Mouse (Mus musculus) Patski (cell line): ENCODE data around the gene Emc10. TPM values are rescaled to one million over a fixed set of nuclear protein-coding genes. Genes with fewer than 3 reads are reported as not detected.

Source experiments
- ATAC-seq: fragments of 100-300 bp; one replicate; pipeline ENCODE4 v1.8.0; 2021
- CTCF ChIA-PET: fragments of 350-600 bp; sonication (Branson Sonifier 250); formaldehyde crosslinking; loops from one replicate; lab custom pipeline; 2022; ENCODE audit warnings: inconsistent platforms; lab: Charles Lee
- POLR2A ChIA-PET: fragments of 350-600 bp; sonication (Branson Sonifier 250); formaldehyde crosslinking; loops from one replicate; lab custom pipeline; 2022; ENCODE audit warnings: antibody characterized with exemption, inconsistent platforms; lab: Charles Lee
- DNase-seq: peaks from one replicate; pipeline ENCODE4 v3.0.0-alpha.2; 2011; ENCODE audit warnings: low read depth, low spot score
- H3K27me3 ChIP-seq: fragments of 371-371 bp; one replicate; pipeline ENCODE4 v1.5.1; 2021
- CTCF ChIP-seq: fragments of 100-300 bp; IDR thresholded peaks from one replicate; pipeline ENCODE4 v1.5.1; 2021
- in situ Hi-C: fragments of 300-500 bp; cut with MboI; formaldehyde crosslinking; loops from 3 replicates; pipeline ENCODE4 v1.11.1; 2018; ENCODE audit warnings: low pct_unique_long_range_greater_than_20kb, mixed read lengths
- polyA plus RNA-seq: library from polyadenylated mRNA; unstranded; gene quantifications from one replicate; pipeline ENCODE4 v1.2.3, GENCODE M21; 2021

The Emc10 gene
- 249 TPM for polyA plus RNA-seq

DNA sequence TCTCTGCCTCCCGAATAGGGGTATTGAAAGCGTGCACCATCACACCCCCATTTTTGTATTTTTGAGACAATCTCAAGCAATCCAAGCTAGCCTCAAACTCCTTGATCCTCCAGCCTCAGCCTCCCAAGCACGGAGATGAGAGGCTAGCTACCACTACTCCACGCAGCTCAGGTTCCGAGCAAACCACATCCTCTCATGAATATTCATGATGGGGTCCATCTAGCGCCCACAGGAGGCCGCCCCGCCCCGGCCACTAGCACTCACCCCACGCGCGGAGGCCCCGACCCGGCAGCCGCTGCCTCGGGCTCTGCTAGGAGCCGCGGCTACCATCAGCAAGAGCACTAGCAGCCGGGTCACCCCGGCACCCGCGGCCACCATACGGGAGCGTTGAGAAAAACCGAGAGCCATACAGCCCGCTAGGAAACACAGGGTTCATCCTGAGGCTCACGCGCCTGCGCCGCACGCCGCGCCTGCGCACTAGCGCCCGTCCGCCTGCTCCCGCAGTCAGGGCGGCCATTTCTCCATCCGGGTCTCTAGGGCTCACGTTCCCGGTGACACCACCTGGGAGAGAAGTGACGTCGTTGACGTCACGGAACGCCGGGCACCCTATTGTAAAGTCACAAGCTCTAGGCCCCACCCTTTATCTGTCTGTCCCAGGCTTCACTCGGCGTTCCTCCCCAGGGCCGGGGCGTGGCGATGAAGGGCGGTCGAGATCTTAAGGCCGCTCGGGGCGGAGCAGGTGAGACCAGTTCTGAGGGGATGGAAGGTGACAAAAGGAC lies at the start of gene Emc10, which contains the start of gene Fam71e1:
TSS of gene Emc10 (minus strand) at position 538 of the 779 bp plus-strand sequence.
TSS of gene Fam71e1 (plus strand) at position 590 of the 779 bp plus-strand sequence.
- ChIA-PET CTCF (interaction anchor here (1.0 to 4.0 kb wide), 3 partner anchors 11 to 52 kb away, joined by 3 to 15 read pairs (median 7); partner anchors contain the start of gene Pold1), POLR2A (interaction anchor here (0.6 kb wide), 1 partner anchor 1523 kb away, joined by 3 read pairs; no protein-coding TSS in a partner anchor)
- peak; percentile 91 for ATAC-seq

DNA sequence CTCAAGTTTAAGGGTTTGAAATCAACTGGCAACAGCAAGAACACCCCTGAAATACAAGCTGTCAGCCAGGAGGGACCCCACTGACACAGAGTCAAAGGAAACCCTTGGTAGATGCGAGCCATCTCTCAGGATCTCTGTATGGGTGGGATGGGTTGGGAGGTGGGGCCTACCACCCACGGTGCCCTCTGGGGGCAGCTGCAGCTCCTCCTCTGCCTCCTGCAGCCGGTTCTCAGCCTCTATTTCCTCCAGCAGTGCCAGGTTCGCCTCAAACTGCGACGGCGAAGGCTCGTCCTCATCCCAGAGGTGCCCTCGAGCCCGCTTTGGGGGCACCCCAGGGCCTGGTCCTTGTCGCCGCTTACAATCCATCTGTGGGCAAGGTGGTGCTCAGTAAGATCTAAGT lies 46.7 kb upstream of the Emc10 start:
- no peak for TF ChIP-seq CTCF
- in situ Hi-C loops: no loop called here
- ChIA-PET CTCF (no interaction called here), POLR2A (interaction anchor here (1.0 kb wide), 1 partner anchor 56 kb away, joined by 3 read pairs; no protein-coding TSS in a partner anchor)
- no peak for DNase-seq
- ATAC-seq: no peak
- no peaks in the 10 kb centered on the region for H3K27me3 ChIP-seq

More for the DNA sequence above, at the start of gene Emc10, which contains the start of gene Fam71e1:
- peak; percentile 93 for DNase-seq
- in situ Hi-C loops: no loop called here
- no peaks in the 10 kb centered on the region for H3K27me3 ChIP-seq
- no peak for TF ChIP-seq CTCF

DNA sequence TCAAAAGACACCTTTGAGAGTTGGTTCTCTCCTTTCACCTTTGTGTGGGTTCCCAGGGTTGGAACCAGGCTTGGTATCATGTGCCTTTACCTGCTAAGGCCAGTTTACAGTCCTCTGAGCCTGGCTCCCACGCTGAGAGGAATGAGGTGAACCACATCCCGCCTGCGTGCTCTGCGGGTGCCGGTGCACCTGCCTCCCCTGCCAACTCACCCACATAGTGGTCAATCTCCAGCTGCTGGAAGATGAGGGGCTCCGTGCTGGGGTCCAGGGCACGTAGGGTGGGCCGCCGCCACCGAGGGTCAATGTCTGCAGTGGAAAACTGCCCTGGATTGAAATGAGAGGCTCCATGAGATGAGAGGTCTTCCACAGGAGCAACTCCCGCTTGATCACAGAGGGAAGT lies 46.2 kb upstream of the Emc10 start:
- ChIA-PET POLR2A (interaction anchor here (1.0 kb wide), 1 partner anchor 55 kb away, joined by 3 read pairs; no protein-coding TSS in a partner anchor), CTCF (no interaction called here)
- DNase-seq (no peak), ATAC-seq (no peak)
- no peaks in the 10 kb centered on the region for H3K27me3 ChIP-seq
- in situ Hi-C loops: no loop called here
- TF ChIP-seq CTCF: no peak

DNA sequence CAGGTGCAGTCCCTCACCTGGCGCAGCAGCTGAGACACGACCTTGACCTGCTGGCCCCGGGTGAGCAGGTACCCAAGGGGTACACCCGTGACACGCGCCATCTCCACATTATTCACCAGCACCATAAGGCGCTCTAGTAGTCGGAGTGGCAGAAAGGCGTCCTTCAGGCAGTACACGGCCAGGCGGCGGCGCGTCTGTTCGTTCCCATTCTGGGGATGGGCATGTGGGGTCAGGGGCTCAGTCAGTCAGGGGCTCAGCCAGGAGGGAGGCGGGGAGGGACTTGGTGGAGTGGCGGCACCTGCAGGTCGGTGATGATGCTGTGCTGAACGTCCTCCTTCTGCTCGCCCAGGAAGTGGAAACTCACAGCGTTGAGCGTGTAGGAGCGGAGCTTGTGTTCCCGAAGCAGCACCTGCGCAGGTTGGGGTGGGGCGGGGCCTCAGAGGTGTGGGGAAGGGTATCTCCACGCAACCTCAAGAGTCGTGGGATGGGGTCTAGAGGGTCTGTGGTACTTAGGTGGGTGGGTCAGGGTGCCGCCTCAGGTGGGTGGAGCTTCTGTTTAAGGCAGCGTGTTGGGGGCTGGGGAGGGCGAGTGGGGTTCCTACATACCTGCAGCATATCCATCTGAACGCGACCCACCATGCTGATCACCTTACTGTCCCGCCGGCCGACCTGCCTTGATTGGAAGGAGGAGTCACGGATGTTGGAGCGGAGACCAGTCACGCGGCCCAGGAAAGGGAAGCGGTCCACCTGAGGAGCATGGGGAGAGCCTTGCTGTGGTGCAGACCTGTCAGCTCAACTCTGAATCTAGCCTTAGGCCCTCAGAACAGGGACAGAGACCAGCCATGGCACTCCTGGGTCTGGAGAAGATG lies 42.7 kb upstream of the Emc10 start:
- DNase-seq (no peak), ATAC-seq (no peak)
- POLR2A ChIA-PET: no interaction called here
- in situ Hi-C loops: no loop called here
- TF ChIP-seq CTCF: no peak
- CTCF ChIA-PET: interaction anchor here (0.7 to 1.8 kb wide), 2 partner anchors 10 to 12 kb away, joined by 3 to 9 read pairs; no protein-coding TSS in a partner anchor
- H3K27me3 ChIP-seq: no peaks in the 10 kb centered on the region

DNA sequence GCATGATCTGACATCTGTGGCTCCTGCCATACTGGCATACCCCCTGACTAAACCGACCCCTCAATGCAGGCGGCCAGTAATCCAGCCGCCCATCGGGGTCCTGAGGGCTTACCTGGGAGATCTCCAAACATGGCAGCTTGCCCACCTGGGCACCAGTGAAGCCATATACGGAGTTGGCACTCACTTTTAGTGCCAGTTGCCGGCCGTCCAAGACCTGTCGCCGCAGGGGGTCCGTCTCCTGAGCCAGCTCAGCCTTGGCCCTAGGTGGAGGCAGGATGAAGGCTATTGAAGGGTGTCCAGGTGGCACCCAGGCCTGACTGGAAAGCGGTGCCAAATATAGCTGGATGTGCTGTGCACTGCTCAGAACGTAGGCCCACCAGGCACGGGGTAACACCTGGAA lies 41.2 kb upstream of the Emc10 start:
- in situ Hi-C loops: no loop called here

DNA sequence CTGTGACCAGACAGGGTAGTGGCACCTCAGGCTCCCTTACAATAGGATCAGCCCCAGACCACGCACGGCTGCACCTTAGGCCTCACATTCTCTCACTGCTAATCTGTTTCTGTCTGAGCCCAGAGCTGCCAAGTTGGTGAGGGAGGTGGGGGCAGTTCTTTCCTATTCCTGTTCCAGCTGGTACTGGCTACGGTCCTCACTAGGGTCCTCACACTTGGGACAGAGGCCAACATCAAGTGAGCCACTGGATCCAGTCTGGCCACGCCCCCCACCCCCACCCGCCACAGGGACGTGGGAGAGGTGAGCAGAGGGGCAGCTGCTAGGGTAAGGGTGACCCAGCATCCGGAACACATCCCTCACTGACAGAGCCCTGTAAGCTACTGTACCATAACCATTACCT lies 40.7 kb upstream of the Emc10 start:
- H3K27me3 ChIP-seq: no peaks in the 10 kb centered on the region
- DNase-seq (no peak), ATAC-seq (peak; percentile 31)
- POLR2A ChIA-PET: interaction anchor here (0.7 to 2.7 kb wide), 3 partner anchors 10 to 17 kb away, joined by 3 to 6 read pairs (median 4); partner anchors contain the start of genes Nr1h2 and Pold1
- in situ Hi-C loops: no loop called here
- CTCF ChIA-PET: interaction anchor here (1.1 to 2.9 kb wide), 4 partner anchors 10 to 24 kb away, joined by 3 to 26 read pairs (median 18); partner anchors contain the start of gene Pold1
- TF ChIP-seq CTCF: no peak

More for the DNA sequence above, 41.2 kb upstream of the Emc10 start:
- ChIA-PET POLR2A (interaction anchor here (0.7 kb wide), 1 partner anchor 11 kb away, joined by 3 read pairs; the partner anchor contains the start of gene Pold1), CTCF (interaction anchor here (2.6 to 2.9 kb wide), 3 partner anchors 10 to 16 kb away, joined by 12 to 26 read pairs (median 23); partner anchors contain the start of gene Pold1)
- H3K27me3 ChIP-seq: no peaks in the 10 kb centered on the region
- TF ChIP-seq CTCF: no peak
- ATAC-seq (no peak), DNase-seq (no peak)

DNA sequence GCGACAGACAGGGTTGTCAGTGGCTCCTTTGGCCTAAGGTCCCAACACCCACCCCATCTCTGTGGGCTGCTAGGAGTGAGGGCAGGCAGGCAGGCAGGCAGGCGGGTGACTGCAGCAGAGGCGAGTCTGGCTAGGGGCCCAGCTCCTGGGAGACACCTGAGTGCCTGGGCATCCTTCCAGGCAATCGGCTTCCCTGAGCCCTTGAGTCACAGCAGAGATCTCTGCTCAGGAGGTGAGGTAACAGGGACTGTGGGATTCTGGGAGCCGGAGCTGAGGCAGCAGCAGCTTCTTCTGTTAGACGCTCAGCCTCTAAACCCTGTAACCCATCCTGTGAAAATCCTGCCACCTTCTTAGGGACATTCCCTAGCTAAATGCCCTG lies 40.2 kb upstream of the Emc10 start:
- ChIA-PET CTCF (interaction anchor here (0.8 to 2.9 kb wide), 5 partner anchors 10 to 24 kb away, joined by 3 to 26 read pairs (median 12); partner anchors contain the start of gene Pold1), POLR2A (interaction anchor here (0.8 to 2.7 kb wide), 4 partner anchors 10 to 17 kb away, joined by 4 to 6 read pairs (median 4); partner anchors contain the start of gene Nr1h2)
- H3K27me3 ChIP-seq: no peaks in the 10 kb centered on the region
- ATAC-seq: peak; percentile 28
- peak; percentile 68 for DNase-seq
- no peak for TF ChIP-seq CTCF
- in situ Hi-C loops: no loop called here

DNA sequence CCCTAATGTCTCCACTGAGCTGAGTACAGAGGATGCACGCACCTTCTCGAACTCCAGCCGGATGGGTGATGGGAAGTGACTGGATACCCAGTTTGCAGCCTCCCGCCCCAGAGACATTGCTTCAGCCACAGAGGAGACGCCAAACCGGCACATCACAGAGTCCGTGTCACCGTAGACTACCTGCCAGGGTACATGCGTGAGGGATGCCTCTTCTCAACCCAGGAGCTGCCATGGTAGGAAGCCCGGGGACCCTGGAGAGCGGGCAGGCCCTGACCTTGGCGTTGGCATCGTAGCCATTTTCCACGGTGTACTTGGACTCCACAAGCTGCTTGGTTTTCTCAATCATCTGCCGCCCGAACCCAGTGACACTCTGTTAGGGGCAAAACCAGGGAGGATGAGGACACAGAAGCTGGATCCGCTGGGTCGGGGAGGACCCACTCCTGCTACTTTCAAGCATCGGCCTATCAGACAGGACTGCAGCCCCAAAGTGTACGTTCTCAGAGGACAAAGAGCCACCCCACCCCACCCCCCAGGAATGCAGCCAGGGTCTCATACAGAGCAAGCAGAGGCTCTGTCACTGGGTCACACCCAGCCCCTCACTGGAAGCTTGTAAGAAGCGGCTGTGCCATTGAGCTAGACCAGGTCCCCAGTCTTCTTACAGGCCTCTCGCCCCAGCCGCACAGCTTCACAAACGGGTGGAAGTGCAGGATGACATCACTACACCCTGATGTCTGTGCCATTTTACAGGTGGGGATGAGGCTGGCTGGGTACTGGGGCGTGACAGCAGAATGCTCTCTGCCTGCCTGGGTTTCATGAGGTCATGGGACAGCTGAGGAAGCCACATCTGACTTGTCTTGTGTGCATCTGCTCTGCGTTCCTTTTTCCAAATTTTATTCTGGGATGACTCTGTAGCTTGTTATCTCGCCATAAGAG lies 39.6 kb upstream of the Emc10 start:
- DNase-seq (no peak), ATAC-seq (no peak)
- H3K27me3 ChIP-seq: no peaks in the 10 kb centered on the region
- no peak for TF ChIP-seq CTCF
- POLR2A ChIA-PET: interaction anchor here (0.6 to 2.7 kb wide), 5 partner anchors 11 to 526 kb away, joined by 4 to 6 read pairs (median 4); partner anchors contain the start of gene Nr1h2
- in situ Hi-C loops: no loop called here
- CTCF ChIA-PET: interaction anchor here (0.8 to 2.9 kb wide), 5 partner anchors 9 to 25 kb away, joined by 3 to 26 read pairs (median 12); partner anchors contain the start of gene Pold1
